Mouse (Mus musculus): ENCODE measurements around the gene Tmem206.

DNA sequence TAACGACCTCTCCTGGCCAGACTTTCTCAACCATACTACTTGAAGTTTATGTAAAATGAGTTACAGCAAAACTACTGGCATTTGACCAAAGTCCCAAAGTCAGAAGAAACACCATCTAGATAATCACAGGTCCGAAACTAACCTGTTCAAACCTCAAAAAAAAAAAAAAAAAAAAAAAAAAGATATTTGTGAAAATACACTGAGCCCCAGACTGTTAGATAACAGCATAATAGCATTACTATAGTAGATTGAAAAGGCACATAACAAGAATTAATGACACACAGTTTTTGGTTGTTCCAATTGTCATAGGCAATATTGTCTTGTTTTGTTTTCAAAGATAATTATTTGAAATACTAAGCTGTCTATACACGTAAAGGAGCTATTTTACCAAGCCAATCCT, 67.8 kb downstream of the Tmem206 start:
- TF ChIP-seq EP300 (IDR thresholded peaks at IDR 0.05; ENCODE audit: low read depth) (no peak), CTCF (IDR thresholded peaks at IDR 0.05; ENCODE audit: low read depth) (no peak)

Data from liver, embryonic 14.5 days (tissue).